Mouse (Mus musculus) ES-E14 (cell line): ENCODE data around the gene Fam189a2. TPM values are rescaled to one million over a fixed set of nuclear protein-coding genes. Genes with fewer than 3 reads are reported as not detected.

Experiments
- DNase-seq: peaks from one replicate; pipeline ENCODE4 v3.0.0-alpha.2; 2013; ENCODE audit warnings: low read depth, low spot score
- H3K27ac ChIP-seq: 2 replicates; pipeline ENCODE4 v1.5.1; 2012; ENCODE audit warnings: low read depth, mild to moderate bottlenecking, low read length, moderate library complexity, mixed read lengths; ENCODE audit not compliant: poor library complexity, insufficient read depth, severe bottlenecking
- H3K36me3 ChIP-seq: 2 replicates; pipeline ENCODE4 v1.6.1; 2012; ENCODE audit warnings: mild to moderate bottlenecking, low read length, moderate library complexity, mixed read lengths; ENCODE audit not compliant: control insufficient read depth, poor library complexity, insufficient read depth, severe bottlenecking
- H3K4me1 ChIP-seq, 2 experiments: fragments of 150-350 bp in 1 of 2; sonication (generic) in 1 of 2; 2 replicates each; pipeline ENCODE4 v1.6.1; 2012; ENCODE audit warnings: low read length in 2 of 2, mild to moderate bottlenecking in 1 of 2, mixed read lengths in 1 of 2; ENCODE audit not compliant: control insufficient read depth in 2 of 2, insufficient read depth in 2 of 2, poor library complexity in 1 of 2
- H3K4me3 ChIP-seq, 2 experiments: fragments of 150-350 bp in 1 of 2; sonication (generic) in 1 of 2; 2 replicates each; pipeline ENCODE4 v1.5.1; 2012; ENCODE audit warnings: low read length in 2 of 2, low read depth in 1 of 2, mild to moderate bottlenecking in 1 of 2, mixed read lengths in 1 of 2; ENCODE audit not compliant: insufficient read depth in 1 of 2, poor library complexity in 1 of 2, severe bottlenecking in 1 of 2
- H3K9ac ChIP-seq: 2 replicates; pipeline ENCODE4 v1.6.1; 2012; ENCODE audit warnings: low read depth, mild to moderate bottlenecking, low read length, mixed read lengths; ENCODE audit not compliant: poor library complexity, insufficient read depth, severe bottlenecking
- H3K9me3 ChIP-seq: fragments of 150-350 bp; sonication (generic); 2 replicates; pipeline ENCODE4 v1.6.1; 2012; ENCODE audit warnings: low read depth, mild to moderate bottlenecking, low read length; ENCODE audit not compliant: control insufficient read depth, insufficient read depth
- CHD2 ChIP-seq: IDR thresholded peaks from 2 replicates; pipeline ENCODE4 v1.6.1; 2014; ENCODE audit warnings: mild to moderate bottlenecking, low read depth, low read length, inconsistent platforms
- HCFC1 ChIP-seq: IDR thresholded peaks from 2 replicates; pipeline ENCODE4 v1.6.1; 2012; ENCODE audit warnings: low read length, inconsistent platforms, borderline replicate concordance; ENCODE audit not compliant: insufficient read depth
- MAFK ChIP-seq: IDR thresholded peaks from 2 replicates; pipeline ENCODE4 v1.6.1; 2014; ENCODE audit warnings: mild to moderate bottlenecking, low read depth, low read length, inconsistent platforms; ENCODE audit not compliant: insufficient read depth
- ZC3H11A ChIP-seq: IDR thresholded peaks from 2 replicates; pipeline ENCODE4 v1.6.1; 2012; ENCODE audit warnings: low read depth, mild to moderate bottlenecking, inconsistent platforms, low read length, borderline replicate concordance
- ZNF384 ChIP-seq: IDR thresholded peaks from 2 replicates; pipeline ENCODE4 v1.6.1; 2012; ENCODE audit warnings: low read depth, low read length, inconsistent platforms
- in situ Hi-C, 2 experiments: fragments of 600-800 bp; cut with MboI; formaldehyde crosslinking; loops; one replicate each; pipeline ENCODE4 v1.15.1; 2025; ENCODE audit warnings: low sequenced_read_pairs in 2 of 2, inconsistent platforms in 1 of 2; ENCODE audit not compliant: unreplicated experiment in 2 of 2
- total RNA-seq: library from RNA; depleted of rRNA; stranded (reverse); fragments of 300-350 nt; gene quantifications from 2 replicates; pipeline ENCODE4 v1.2.3, GENCODE M21; 2012; rRNA removed

Gene Fam189a2
- total RNA-seq, 1 experiment, result 1.6 TPM

- TF ChIP-seq CHD2 (no peak), ZNF384 (no peak), ZC3H11A (no peak), HCFC1 (no peak), MAFK (no peak)
- no peak for DNase-seq
Measured at GRCm38 (mm10) chr19:23941422-23941949, 89.3 kb downstream of the Fam189a2 start.

DNA sequence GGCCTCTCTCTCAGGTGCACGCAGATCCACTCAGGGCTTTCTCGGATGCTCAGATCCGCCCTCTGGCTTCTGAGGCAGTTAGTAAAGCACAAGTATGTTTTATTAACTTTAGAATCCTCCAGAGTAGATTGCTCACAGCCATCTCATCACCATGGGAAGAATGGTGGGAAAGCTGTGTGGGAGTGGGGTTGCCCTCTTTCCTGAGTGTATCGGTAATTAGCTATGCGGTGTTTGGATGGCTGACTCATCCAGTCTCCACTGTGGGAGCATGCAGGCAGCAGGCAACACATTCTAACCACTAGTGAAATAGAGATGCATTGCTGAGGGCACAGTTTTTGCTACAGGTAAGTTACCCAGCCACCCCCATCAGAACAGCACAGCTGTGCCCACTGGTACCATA lies 100.0 kb downstream of the Fam189a2 start:
- TF ChIP-seq CHD2 (no peak), ZC3H11A (no peak), HCFC1 (no peak), ZNF384 (no peak), MAFK (no peak)

More at GRCm38 (mm10) chr19:23941422-23941949, 89.3 kb downstream of the Fam189a2 start:
- H3K4me1 ChIP-seq, result peaks cover 0 to 2% of the 10 kb centered on the region in 2 experiments; a peak in 1 of 4 replicates
- no peaks in the 10 kb centered on the region for H3K36me3 ChIP-seq
- no peak overlapping the region for H3K27ac ChIP-seq
- in situ Hi-C loops, result no loop called here
- no peak overlapping the region for H3K9ac ChIP-seq
- H3K4me3 ChIP-seq, result no peak overlapping the region
- no peaks in the 10 kb centered on the region for H3K9me3 ChIP-seq

GRCm38 (mm10) chr19:23925541-23925940 lies 105.3 kb downstream of the Fam189a2 start:
- DNase-seq, result no peak
- no peaks in the 10 kb centered on the region for H3K4me1 ChIP-seq
- no peaks in the 10 kb centered on the region for H3K9me3 ChIP-seq
- H3K27ac ChIP-seq, result no peak overlapping the region
- no peaks in the 10 kb centered on the region; the same call in 1 of the 2 replicates for H3K36me3 ChIP-seq
- TF ChIP-seq CHD2 (no peak), ZC3H11A (no peak), MAFK (no peak), ZNF384 (no peak), HCFC1 (no peak)
- in situ Hi-C loops, result no loop called here
- H3K9ac ChIP-seq, result no peak overlapping the region
- H3K4me3 ChIP-seq, result no peak overlapping the region

More for the DNA sequence above, 100.0 kb downstream of the Fam189a2 start:
- Histone ChIP-seq H3K4me3 (no peak overlapping the region), H3K36me3 (no peaks in the 10 kb centered on the region; the same call in 1 of the 2 replicates), H3K27ac (no peak overlapping the region), H3K9ac (no peak overlapping the region), H3K9me3 (no peaks in the 10 kb centered on the region), H3K4me1 (no peaks in the 10 kb centered on the region)
- no peak for DNase-seq
- in situ Hi-C loops, result no loop called here

- no peak for TF ChIP-seq ZNF384
- TF ChIP-seq CHD2, result no peak
- TF ChIP-seq MAFK, result no peak
- no peak for TF ChIP-seq ZC3H11A
- TF ChIP-seq HCFC1, result no peak
- Histone ChIP-seq H3K4me1 (no peaks in the 10 kb centered on the region), H3K36me3 (no peaks in the 10 kb centered on the region; the same call in 1 of the 2 replicates), H3K9me3 (no peaks in the 10 kb centered on the region), H3K9ac (no peak overlapping the region), H3K4me3 (no peak overlapping the region), H3K27ac (no peak overlapping the region)
- in situ Hi-C loops, result no loop called here
- DNase-seq, result no peak
Measured at GRCm38 (mm10) chr19:23924791-23925190, 106.0 kb downstream of the Fam189a2 start.

DNA sequence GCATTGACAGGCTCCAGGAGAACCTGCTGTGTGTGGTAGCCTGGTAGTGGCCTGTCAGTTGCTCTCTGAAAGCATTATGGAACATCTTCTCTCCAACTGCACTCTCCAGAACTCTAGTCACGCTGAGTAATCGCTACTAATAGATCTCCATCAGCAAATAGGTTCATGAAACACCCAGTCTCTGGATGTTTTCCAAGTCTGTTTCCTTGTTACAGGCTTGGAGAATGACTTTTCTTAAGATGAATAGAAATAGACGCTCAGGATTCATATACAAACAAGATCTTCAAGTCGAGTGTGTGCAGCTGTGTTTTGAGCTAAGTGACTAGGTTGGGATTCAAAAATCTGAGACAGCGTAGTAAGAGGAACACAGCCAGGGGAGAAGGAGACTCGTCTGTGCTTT lies 106.8 kb downstream of the Fam189a2 start:
- Histone ChIP-seq H3K4me1 (no peaks in the 10 kb centered on the region), H3K4me3 (no peak overlapping the region), H3K36me3 (no peaks in the 10 kb centered on the region; the same call in 1 of the 2 replicates), H3K27ac (no peak overlapping the region), H3K9me3 (no peaks in the 10 kb centered on the region), H3K9ac (no peak overlapping the region)
- no peak for DNase-seq
- in situ Hi-C loops, result no loop called here
- no peak for TF ChIP-seq ZNF384

Other genes starting within 250 kb of the Fam189a2 start
- 97.3 and 104 TPM in 2 replicates for gene Tjp2, start 194.0 kb upstream of the Fam189a2 start, total RNA-seq
- gene Fxn, start 249.6 kb upstream of the Fam189a2 start, total RNA-seq, result 10.9 and 16.4 TPM in 2 replicates